Mouse (Mus musculus) ES-CJ7 (cell line): ENCODE data around the gene Tbx2.

Experiments
- DNase-seq: peaks from one replicate; pipeline ENCODE4 v3.0.0; 2011; ENCODE audit warnings: low read depth, low spot score

Gene Tbx2

GRCm38 (mm10) chr11:85840031-85840802, 7.9 kb downstream of the Tbx2 start:
- no peak for DNase-seq

GRCm38 (mm10) chr11:85840803-85841145, 8.4 kb downstream of the Tbx2 start:
- DNase-seq = no peak

DNA sequence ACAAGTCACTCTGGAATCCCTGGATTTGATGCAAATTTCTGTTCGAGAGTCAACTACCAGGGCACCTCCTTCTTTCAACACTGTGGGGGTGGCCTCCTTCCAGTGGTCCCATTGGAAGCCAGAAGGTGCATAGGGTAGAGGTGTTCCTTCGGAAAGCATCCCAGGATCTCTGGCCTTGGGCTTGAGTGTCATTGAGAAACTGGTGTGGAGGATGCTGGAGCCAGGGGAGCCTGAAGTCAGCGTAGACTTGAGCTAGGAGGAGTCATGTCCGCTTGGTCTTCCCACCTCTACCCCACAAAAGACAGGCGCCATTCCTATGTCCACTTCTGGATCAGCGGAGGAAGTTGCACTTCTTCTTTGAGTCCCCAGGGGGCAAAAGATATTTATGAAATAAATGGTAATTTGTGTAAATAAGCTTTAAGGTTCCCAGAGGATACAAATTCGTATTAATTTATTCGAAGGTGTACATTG, 8.9 kb downstream of the Tbx2 start:
- no peak for DNase-seq

DNA sequence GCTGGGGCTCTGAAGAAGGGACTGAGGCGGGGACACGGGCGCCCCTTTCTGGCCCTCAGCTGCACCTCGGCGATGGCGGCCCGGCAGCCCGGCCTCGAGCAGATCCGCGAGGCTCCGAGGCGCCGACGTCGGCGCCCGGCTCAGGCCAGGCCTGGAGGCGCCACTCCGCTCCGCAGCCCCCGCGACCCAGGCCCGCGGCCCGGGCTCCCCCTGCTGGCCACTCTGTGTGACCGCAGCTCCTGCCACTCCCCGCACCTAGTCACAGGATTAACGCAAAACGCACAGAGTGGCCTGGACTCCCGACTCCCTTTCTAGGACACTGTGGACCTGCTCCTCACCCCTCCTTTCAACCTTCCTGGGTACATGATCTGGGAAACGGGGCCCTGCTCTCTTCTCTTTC, 9.6 kb downstream of the Tbx2 start:
- DNase-seq = peak; percentile 72

DNA sequence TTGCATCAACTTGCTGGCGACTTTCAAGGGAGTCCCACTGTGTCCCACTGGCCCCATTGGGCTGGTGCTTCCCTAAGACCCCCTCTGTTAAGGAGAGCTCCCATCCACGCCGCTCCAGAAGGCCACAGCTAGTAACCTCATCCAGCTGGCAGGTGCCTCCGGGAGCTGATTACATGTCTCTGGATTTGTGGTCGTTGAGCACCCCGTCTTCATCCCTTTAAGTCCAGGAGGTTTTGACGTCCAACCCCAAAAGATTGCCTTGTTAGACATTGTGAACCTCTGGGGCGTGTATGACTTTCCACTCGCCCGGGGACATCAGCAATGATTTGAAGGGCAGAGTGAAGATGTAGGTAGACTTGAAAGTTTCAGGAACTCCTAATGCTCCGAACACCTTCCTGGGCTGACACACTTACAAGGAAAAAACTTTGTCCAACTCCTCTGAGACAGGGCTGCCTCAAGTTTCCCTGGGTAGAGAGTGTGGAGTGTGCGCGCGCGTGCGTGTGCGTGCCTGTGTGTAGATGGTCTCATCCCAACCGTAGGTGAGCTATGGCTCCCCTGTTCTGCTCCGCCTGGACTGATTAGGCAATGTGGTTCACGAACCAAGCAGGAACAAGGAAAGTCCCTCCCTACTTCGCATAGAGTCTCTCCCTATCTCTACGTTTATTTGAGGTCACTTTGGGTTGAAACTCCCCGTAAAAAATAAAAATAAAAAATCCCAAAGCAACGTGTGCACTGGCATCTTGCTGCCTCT, 10.4 kb downstream of the Tbx2 start:
- DNase-seq = no peak

- peak; percentile 85 for DNase-seq
Measured at GRCm38 (mm10) chr11:85843347-85843692, 11.0 kb downstream of the Tbx2 start.

- DNase-seq = peak; percentile 83
Measured at GRCm38 (mm10) chr11:85844144-85844965, 12.0 kb downstream of the Tbx2 start.

GRCm38 (mm10) chr11:85844971-85845370, 12.6 kb downstream of the Tbx2 start:
- no peak for DNase-seq

DNA sequence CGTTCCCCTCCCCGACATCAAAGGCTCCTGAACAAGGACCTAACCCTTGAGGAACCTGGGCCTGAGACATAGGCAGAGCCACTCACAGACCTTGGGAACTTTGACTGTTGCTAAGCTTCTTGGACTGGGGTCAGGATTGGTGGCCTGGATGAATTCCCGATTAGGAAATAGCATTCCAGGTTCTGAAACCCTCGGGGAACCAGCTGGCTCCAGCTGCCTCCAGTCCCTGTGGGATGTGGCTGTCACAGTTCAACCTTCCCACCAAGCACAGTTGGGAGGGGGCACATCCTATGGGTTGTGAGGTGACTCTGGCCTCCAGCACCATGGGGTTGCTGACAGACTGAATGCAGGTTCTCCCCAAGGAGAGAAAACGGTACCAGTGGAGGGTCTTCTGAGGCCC, 13.6 kb downstream of the Tbx2 start:
- DNase-seq = no peak

DNA sequence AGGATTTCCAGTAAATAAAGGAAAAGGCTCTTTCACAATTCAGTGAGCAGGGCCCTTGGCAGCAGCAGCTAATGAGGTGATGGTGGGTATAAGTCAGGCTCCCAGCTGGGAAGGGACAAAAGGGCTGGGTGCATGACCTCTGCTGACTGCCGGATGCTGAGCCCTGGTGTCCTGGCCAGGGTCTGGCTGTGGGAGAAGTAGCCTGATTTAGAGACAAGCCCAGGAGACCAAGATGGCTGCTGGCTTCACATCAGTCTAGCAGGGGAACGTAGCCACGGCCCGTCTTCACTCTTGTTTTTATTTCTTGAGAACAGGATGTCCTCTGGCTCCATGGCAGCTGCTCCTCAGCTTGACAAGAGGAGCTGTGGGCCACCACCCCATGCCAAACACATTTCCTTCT, 14.2 kb downstream of the Tbx2 start:
- DNase-seq = no peak

- peak; percentile 95 for DNase-seq
Measured at GRCm38 (mm10) chr11:85849037-85849436, 16.7 kb downstream of the Tbx2 start.

GRCm38 (mm10) chr11:85850233-85850632, 17.9 kb downstream of the Tbx2 start, which contains the start of gene Gm11444:
TSS of gene Gm11444 (minus strand) at chr11:85850333.
- DNase-seq = no peak

DNA sequence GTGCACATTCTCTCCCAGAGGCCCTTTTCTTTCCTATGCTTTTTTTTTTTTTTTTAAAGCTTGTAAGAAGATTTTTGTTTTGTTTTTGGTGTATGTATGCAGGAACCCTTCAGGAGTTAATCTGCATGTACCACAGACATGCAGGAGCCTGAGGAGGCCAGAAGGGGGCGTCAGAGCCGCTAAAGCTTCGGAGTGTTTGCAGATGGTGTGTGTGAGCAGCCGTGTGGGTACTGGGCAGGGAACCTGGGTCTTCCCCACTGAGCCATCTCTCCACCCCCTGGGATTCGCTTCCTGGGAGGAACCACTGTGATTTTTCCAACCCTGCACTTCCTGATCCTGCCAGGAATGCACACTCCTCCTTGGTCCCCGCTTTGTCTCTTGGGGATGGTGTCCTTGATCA, 18.4 kb downstream of the Tbx2 start:
- DNase-seq = peak; percentile 67

- no peak for DNase-seq
Measured at GRCm38 (mm10) chr11:85857997-85858698, 25.8 kb downstream of the Tbx2 start.

DNA sequence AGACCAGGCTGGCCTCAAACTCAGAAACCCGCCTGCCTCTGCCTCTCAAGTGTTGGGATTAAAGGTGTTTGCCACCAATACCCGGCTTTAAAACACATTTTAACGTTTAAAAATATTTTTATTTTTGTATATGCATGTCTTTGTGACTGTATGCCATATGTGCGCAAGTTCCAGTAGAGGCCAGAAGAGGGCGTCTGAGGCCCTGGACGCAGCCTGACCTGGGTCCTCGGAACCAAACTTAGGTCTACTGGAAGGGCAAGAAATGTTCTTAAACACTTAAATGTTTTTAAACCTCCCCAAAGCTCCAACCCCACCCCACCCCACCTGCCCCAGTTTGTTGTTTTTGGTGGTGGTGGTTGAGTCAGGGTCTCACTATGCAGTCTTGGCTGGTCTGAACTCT, 32.0 kb downstream of the Tbx2 start:
- DNase-seq = no peak

GRCm38 (mm10) chr11:85876059-85876788, 43.9 kb downstream of the Tbx2 start:
- DNase-seq = peak; percentile 66

DNA sequence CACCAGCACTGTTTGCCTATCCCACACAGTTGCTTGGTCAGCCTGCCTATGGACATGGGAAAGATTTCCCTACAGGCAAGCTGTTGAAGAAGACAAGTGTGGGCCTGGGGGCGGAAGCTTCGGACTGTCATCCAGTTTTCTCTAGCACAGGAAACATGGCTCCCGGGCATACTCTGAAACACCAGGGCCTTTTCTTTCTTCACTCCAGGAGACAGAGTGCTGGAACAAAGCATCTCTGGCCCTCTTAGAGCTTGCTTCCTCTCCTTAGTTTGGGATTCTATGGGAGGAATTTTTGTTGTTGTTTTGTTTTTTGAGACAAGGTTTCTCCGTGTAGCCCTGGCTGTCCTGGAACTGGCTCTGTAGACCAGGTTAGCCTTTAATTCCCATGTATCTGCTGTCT, 52.1 kb downstream of the Tbx2 start:
- no peak for DNase-seq

GRCm38 (mm10) chr11:85885665-85886428, 53.5 kb downstream of the Tbx2 start, which contains the start of gene Tbx4:
TSS of gene Tbx4 (plus strand) at chr11:85886422.
- DNase-seq = no peak

- no peak for DNase-seq
Measured at GRCm38 (mm10) chr11:85886429-85886785, 54.1 kb downstream of the Tbx2 start.

DNA sequence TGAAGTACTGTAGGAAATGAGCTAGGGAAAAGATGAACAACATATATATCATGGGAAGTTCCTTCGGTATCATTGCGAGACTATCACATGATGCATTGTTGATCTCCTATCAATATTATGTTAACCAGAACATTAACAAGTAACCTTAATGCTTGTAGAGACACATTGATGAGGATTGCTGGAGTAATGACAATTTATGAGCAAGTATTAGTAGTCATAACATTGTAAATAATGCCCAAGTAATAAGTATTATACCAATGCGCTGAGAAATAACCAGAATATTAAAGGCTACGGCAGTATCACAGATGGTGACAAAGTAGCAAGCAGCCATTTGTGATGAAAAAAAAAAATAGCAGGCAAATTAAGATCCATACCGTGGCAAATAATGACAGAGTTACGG, 54.9 kb downstream of the Tbx2 start:
- DNase-seq = no peak
